Mouse (Mus musculus): Measurements from ENCODE around the gene Mylk.

DNA sequence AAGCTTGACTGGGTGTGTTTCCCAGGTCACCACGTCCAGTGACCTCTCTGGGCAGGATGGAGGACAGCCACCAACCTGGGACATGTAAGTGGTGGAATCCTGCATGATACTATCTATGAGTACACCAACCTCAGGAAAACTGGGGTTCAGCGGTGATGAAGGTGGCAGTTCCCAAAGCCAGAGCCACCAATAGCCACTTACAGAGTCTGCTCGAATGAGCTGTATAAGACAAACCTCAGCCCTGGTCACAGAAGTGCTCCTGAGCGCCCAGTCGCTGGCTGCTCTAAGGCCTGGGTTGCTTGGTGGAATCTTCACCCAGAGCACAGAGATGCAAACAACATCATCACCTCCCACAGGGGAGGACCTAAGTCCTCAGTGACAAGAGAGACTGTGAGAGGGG is 179.3 kb downstream of the Mylk start:
- TF ChIP-seq CTCF (IDR thresholded peaks at IDR 0.05; ENCODE audit: borderline replicate concordance, insufficient read depth, low read depth, low read length) (no peak), POLR2A (IDR thresholded peaks at IDR 0.05; ENCODE audit: borderline replicate concordance, insufficient read depth, low read length) (no peak)

Data from cerebellum, adult 2 months (tissue).